Mouse (Mus musculus): Measurements from ENCODE around the gene Map3k20. TPM values are rescaled to one million over a fixed set of nuclear protein-coding genes. Genes with fewer than 3 reads are reported as not detected.

Map3k20 gene
- polyA plus RNA-seq, 2 experiments: 5.6 to 7.5 TPM

DNA sequence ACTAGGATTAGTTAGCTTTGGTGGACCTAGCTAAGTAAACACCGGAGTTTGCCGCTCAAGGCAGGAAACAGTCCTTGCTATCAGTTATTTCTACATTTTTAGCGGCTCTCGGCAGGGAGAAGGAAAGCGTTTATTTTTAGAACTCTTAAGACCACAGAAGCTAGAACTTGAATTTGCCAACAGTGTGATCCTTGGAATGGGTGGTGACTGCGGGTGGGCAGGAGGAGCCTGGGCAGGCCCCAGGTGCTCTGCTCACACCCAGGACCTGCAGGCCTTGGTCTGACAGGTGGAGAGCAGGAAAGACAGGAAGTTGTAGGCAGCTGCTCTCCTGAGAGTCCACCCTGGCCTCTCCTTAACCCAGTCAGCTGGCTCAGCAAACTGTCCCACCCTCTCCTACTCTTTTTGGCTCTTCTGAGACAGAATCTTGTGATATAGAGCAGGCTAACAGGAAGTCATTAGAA lies 83.7 kb downstream of the Map3k20 start:
- H3K4me3 ChIP-seq (ENCODE audit: insufficient read depth in 1 of 2, low read depth in 2 of 2, low read length in 2 of 2): no peak overlapping the region
- H3K9ac ChIP-seq (replicated peaks): no peak overlapping the region
- no peak overlapping the region for H3K27ac ChIP-seq
- WGBS (ENCODE audit: insufficient replicate concordance): 10% methylated on average over 6 of the region's 6 CpGs
- 0 out of 2 replicates have a peak, but pooled peaks cover 1% of the 10 kb centered on the region for H3K36me3 ChIP-seq (replicated peaks; ENCODE audit: control insufficient read depth, insufficient read depth, low read depth)
- H3K9me3 ChIP-seq (ENCODE audit: control insufficient read depth, low read length): no peaks in the 10 kb centered on the region
- ATAC-seq (ENCODE audit: insufficient read depth) (no peak), DNase-seq (ENCODE audit: low read depth in 3 of 3, low spot score in 3 of 3) (no peak)
- TF ChIP-seq CTCF (IDR thresholded peaks at IDR 0.05; ENCODE audit: low read depth) (no peak), EP300 (IDR thresholded peaks at IDR 0.05; ENCODE audit: low read depth) (no peak)
- peaks cover 0 to 2% of the 10 kb centered on the region in 2 experiments; a peak in 1 of 4 replicates for H3K4me1 ChIP-seq (replicated peaks; ENCODE audit: control insufficient read depth in 2 of 2, insufficient read depth in 2 of 2, low read length in 1 of 2)
- no peak overlapping the region for H3K4me2 ChIP-seq (ENCODE audit: low read depth)
- no peaks in the 10 kb centered on the region for H3K27me3 ChIP-seq (ENCODE audit: control insufficient read depth, insufficient read depth, low read length)

DNA sequence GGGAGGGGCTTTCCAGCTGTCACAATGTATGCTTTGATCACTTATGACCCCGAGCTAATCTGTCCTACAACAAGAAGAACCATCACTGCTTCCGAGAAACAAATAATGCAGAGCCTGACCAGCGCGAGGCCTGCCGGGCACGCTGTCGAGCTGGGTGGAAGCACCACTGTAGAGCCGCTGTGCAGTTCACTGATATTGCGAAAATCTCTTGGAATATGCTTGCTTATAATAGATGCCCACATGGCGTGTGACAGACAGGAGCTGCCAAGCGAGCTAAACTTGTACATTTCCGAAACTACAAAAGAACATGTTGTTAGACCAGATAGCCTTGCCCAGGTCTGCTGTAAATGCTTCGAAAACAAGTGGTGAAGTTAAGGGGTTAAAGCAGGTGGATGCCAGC lies 86.7 kb downstream of the Map3k20 start:
- Histone ChIP-seq H3K9me3 (ENCODE audit: control insufficient read depth, low read length) (no peaks in the 10 kb centered on the region), H3K4me3 (ENCODE audit: insufficient read depth in 1 of 2, low read depth in 2 of 2, low read length in 2 of 2) (no peak overlapping the region), H3K4me1 (replicated peaks; ENCODE audit: control insufficient read depth in 2 of 2, insufficient read depth in 2 of 2, low read length in 1 of 2) (peaks cover 0 to 2% of the 10 kb centered on the region in 2 experiments; a peak in 1 of 4 replicates), H3K9ac (replicated peaks) (no peak overlapping the region), H3K36me3 (replicated peaks; ENCODE audit: control insufficient read depth, insufficient read depth, low read depth) (0 out of 2 replicates have a peak, but pooled peaks cover 2% of the 10 kb centered on the region), H3K27ac (no peak overlapping the region), H3K27me3 (ENCODE audit: control insufficient read depth, insufficient read depth, low read length) (no peaks in the 10 kb centered on the region), H3K4me2 (ENCODE audit: low read depth) (no peak overlapping the region)
- ATAC-seq (ENCODE audit: insufficient read depth) (no peak), DNase-seq (ENCODE audit: low read depth in 3 of 3, low spot score in 3 of 3) (no peak)
- TF ChIP-seq CTCF (IDR thresholded peaks at IDR 0.05; ENCODE audit: low read depth): no peak
- TF ChIP-seq EP300 (IDR thresholded peaks at IDR 0.05; ENCODE audit: low read depth): no peak
- 77% methylated on average over 13 of the region's 13 CpGs for WGBS (ENCODE audit: insufficient replicate concordance)

DNA sequence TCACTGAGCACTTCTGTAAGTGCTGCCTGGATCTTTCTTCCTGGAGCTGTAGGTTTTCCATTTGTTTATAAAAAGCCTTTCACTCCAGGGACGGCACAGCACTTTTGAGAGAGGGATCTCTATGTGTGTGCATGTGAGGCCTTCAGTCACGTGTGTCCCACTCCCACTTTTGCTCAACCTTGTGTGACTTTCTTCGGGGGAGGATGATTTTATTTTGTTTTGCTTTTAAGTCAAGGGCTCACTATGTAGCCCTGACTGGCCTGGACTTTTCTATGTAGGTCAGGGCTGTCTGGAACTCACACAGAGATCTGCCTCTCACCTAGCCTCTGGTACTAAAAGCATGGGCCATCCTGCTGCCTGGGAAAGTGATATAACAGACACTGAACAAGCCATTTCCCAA lies 88.6 kb downstream of the Map3k20 start:
- Histone ChIP-seq H3K4me1 (replicated peaks; ENCODE audit: control insufficient read depth in 2 of 2, insufficient read depth in 2 of 2, low read length in 1 of 2) (no peaks in the 10 kb centered on the region; a peak in 1 of 4 replicates), H3K9ac (replicated peaks) (no peak overlapping the region), H3K27ac (no peak overlapping the region), H3K9me3 (ENCODE audit: control insufficient read depth, low read length) (no peaks in the 10 kb centered on the region), H3K4me3 (ENCODE audit: insufficient read depth in 1 of 2, low read depth in 2 of 2, low read length in 2 of 2) (no peak overlapping the region), H3K27me3 (ENCODE audit: control insufficient read depth, insufficient read depth, low read length) (no peaks in the 10 kb centered on the region), H3K36me3 (replicated peaks; ENCODE audit: control insufficient read depth, insufficient read depth, low read depth) (peaks cover 2% of the 10 kb centered on the region; the same call in 1 of the 2 replicates), H3K4me2 (ENCODE audit: low read depth) (no peak overlapping the region)
- ATAC-seq (ENCODE audit: insufficient read depth): no peak
- 70% methylated on average over 3 of the region's 3 CpGs for WGBS (ENCODE audit: insufficient replicate concordance)
- TF ChIP-seq CTCF (IDR thresholded peaks at IDR 0.05; ENCODE audit: low read depth) (no peak), EP300 (IDR thresholded peaks at IDR 0.05; ENCODE audit: low read depth) (no peak)
- DNase-seq (ENCODE audit: low read depth in 3 of 3, low spot score in 3 of 3): no peak

DNA sequence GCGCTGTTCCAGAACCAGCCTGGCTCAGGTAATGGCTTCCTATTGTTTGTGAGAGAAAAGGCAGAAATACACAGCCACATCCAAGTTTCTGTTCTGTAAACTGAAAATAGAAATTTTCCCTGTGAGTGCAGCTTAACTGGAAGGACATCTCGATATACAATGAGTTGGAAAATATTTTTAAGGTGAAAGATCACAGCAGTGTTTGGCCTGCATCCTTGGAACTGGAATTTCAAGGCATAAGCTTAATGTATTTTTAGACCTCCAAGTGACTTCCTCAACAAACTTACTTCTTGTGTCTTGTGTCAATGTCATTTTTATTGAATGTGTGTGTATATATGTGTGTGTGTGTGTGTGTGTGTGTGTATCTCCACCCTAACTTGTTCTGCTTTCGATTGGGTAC lies 90.4 kb downstream of the Map3k20 start:
- no peak for TF ChIP-seq CTCF (IDR thresholded peaks at IDR 0.05; ENCODE audit: low read depth)
- no peak for TF ChIP-seq EP300 (IDR thresholded peaks at IDR 0.05; ENCODE audit: low read depth)
- no peak overlapping the region for H3K9ac ChIP-seq (replicated peaks)
- no peak for DNase-seq (ENCODE audit: low read depth in 3 of 3, low spot score in 3 of 3)
- no peaks in the 10 kb centered on the region for H3K9me3 ChIP-seq (ENCODE audit: control insufficient read depth, low read length)
- H3K4me1 ChIP-seq (replicated peaks; ENCODE audit: control insufficient read depth in 2 of 2, insufficient read depth in 2 of 2, low read length in 1 of 2): no peaks in the 10 kb centered on the region
- peaks cover 7% of the 10 kb centered on the region; the same call in 1 of the 2 replicates for H3K36me3 ChIP-seq (replicated peaks; ENCODE audit: control insufficient read depth, insufficient read depth, low read depth)
- no peaks in the 10 kb centered on the region for H3K27me3 ChIP-seq (ENCODE audit: control insufficient read depth, insufficient read depth, low read length)
- no peak for ATAC-seq (ENCODE audit: insufficient read depth)
- 75% methylated on average over 3 of the region's 3 CpGs for WGBS (ENCODE audit: insufficient replicate concordance)
- no peak overlapping the region for H3K4me3 ChIP-seq (ENCODE audit: insufficient read depth in 1 of 2, low read depth in 2 of 2, low read length in 2 of 2)
- H3K27ac ChIP-seq: no peak overlapping the region
- no peak overlapping the region for H3K4me2 ChIP-seq (ENCODE audit: low read depth)

DNA sequence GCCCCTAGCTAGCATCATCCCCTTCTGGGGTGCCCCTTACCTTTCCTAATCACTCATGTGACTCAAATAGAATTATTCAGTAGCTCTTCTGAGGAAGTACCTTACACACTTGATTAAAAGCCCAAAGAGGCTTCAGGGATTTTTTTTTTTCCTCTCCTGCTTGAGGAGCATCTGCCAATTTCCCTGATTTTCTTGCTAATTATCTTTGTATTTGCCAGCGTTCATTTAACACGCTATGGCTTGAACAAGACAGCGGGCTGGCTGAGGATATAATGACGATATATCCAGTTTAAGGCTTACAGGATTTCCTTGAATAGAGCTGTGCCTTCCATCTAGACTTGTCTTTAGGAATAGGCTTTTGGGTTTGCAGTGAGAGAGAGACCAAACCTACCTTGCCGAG lies 91.5 kb downstream of the Map3k20 start:
- no peak for DNase-seq (ENCODE audit: low read depth in 3 of 3, low spot score in 3 of 3)
- no peak overlapping the region for H3K4me2 ChIP-seq (ENCODE audit: low read depth)
- H3K9ac ChIP-seq (replicated peaks): no peak overlapping the region
- WGBS (ENCODE audit: insufficient replicate concordance): 84% methylated on average over 5 of the region's 5 CpGs
- H3K4me3 ChIP-seq (ENCODE audit: insufficient read depth in 1 of 2, low read depth in 2 of 2, low read length in 2 of 2): no peak overlapping the region
- ATAC-seq (ENCODE audit: insufficient read depth): no peak
- no peak for TF ChIP-seq EP300 (IDR thresholded peaks at IDR 0.05; ENCODE audit: low read depth)
- no peak for TF ChIP-seq CTCF (IDR thresholded peaks at IDR 0.05; ENCODE audit: low read depth)
- no peak overlapping the region for H3K27ac ChIP-seq
- no peaks in the 10 kb centered on the region for H3K9me3 ChIP-seq (ENCODE audit: control insufficient read depth, low read length)
- H3K27me3 ChIP-seq (ENCODE audit: control insufficient read depth, insufficient read depth, low read length): no peaks in the 10 kb centered on the region
- peaks cover 7% of the 10 kb centered on the region; the same call in 1 of the 2 replicates for H3K36me3 ChIP-seq (replicated peaks; ENCODE audit: control insufficient read depth, insufficient read depth, low read depth)
- no peaks in the 10 kb centered on the region for H3K4me1 ChIP-seq (replicated peaks; ENCODE audit: control insufficient read depth in 2 of 2, insufficient read depth in 2 of 2, low read length in 1 of 2)

Data from liver, embryonic 14.5 days (tissue).